25 mouse cellular contexts compared by ENCODE assay signal in genomic region chr6:72071281-72071870, GRCm38 (mm10). TPM values are rescaled to one million over a fixed set of nuclear protein-coding genes. Genes with fewer than 3 reads are reported as not detected.
DNase-seq lines count a peak whose midpoint lies in the region; ATAC-seq and TF ChIP-seq lines count a peak whose summit lies in the region.
"Had no signal": no experiment of that assay in that cellular context is flagged by ENCODE, and none has a peak within 500 bp of the region (broad histone marks: within the 10 kb centered on the region; RNA-seq: fewer than 3 reads in every experiment).

No protein-coding gene starts in this region.

- TF ChIP-seq CTCF in heart, postnatal 0 days (IDR thresholded peaks at IDR 0.05; ENCODE audit: low read depth) = no peak
- TF ChIP-seq CTCF in liver, adult 2 months (IDR thresholded peaks at IDR 0.05; ENCODE audit: low read depth, low read length) = no peak

- no peak for TF ChIP-seq POLR2A in liver, adult 2 months (IDR thresholded peaks at IDR 0.05; ENCODE audit: extremely low read depth, insufficient read depth, low read length)

- H3K27ac ChIP-seq in heart, postnatal 0 days (ENCODE audit: low read depth) = no peak overlapping the region
- no peak overlapping the region for H3K27ac ChIP-seq in heart, embryonic 11.5 days (ENCODE audit: low read depth, low read length)
- H3K27ac ChIP-seq in liver, adult 2 months (replicated peaks; ENCODE audit: insufficient read depth, low read depth, low read length) = peak overlapping the region; percentile 33
- no peak overlapping the region for H3K27ac ChIP-seq in liver, embryonic 11.5 days (ENCODE audit: low read depth, low read length)
- no peak overlapping the region for H3K27ac ChIP-seq in intestine, embryonic 16.5 days (ENCODE audit: low read length)
- H3K27ac ChIP-seq: gastrocnemius, adult 2 months; heart, embryonic 15.5 days; hindbrain, embryonic 12.5 days; limb, embryonic 15.5 days; midbrain, embryonic 12.5 days had no signal

- 48% methylated on average over 5 of the region's 5 CpGs for WGBS in heart, postnatal 0 days
- WGBS in heart, embryonic 11.5 days (ENCODE audit: insufficient replicate concordance) = 59% methylated on average over 5 of the region's 5 CpGs
- 9% methylated on average over 5 of the region's 5 CpGs for WGBS in liver, adult 2 months
- WGBS in liver, embryonic 11.5 days = 69% methylated on average over 5 of the region's 5 CpGs
- 56% methylated on average over 5 of the region's 5 CpGs for WGBS in intestine, embryonic 16.5 days

- no peak for TF ChIP-seq EP300 in heart, postnatal 0 days (IDR thresholded peaks at IDR 0.05; ENCODE audit: low read depth)

- no peak overlapping the region for H3K4me3 ChIP-seq in heart, postnatal 0 days (ENCODE audit: low read depth, low read length)
- H3K4me3 ChIP-seq in heart, embryonic 11.5 days (ENCODE audit: low read depth, low read length) = no peak overlapping the region
- no peak overlapping the region for H3K4me3 ChIP-seq in liver, adult 2 months (ENCODE audit: insufficient read depth, low read depth, low read length)
- no peak overlapping the region for H3K4me3 ChIP-seq in liver, embryonic 11.5 days (ENCODE audit: low read depth, low read length)
- H3K4me3 ChIP-seq in intestine, embryonic 16.5 days (ENCODE audit: low read length) = no peak overlapping the region
- H3K4me3 ChIP-seq: gastrocnemius, adult 2 months; heart, embryonic 15.5 days; hindbrain, embryonic 12.5 days; limb, embryonic 15.5 days; midbrain, embryonic 12.5 days had no signal

- no peak overlapping the region for H3K4me2 ChIP-seq in heart, postnatal 0 days (ENCODE audit: low read depth, low read length)
- H3K4me2 ChIP-seq in heart, embryonic 11.5 days = no peak overlapping the region
- H3K4me2 ChIP-seq in liver, embryonic 11.5 days = no peak overlapping the region
- H3K4me2 ChIP-seq in intestine, embryonic 16.5 days (ENCODE audit: low read depth, low read length) = no peak overlapping the region
- H3K4me2 ChIP-seq: heart, embryonic 15.5 days; hindbrain, embryonic 12.5 days; limb, embryonic 15.5 days; midbrain, embryonic 12.5 days had no signal

- peaks cover 3% of the 10 kb centered on the region; the same call in 1 of the 2 replicates for H3K4me1 ChIP-seq in heart, postnatal 0 days (ENCODE audit: control insufficient read depth, insufficient read depth)
- no peaks in the 10 kb centered on the region for H3K4me1 ChIP-seq in heart, embryonic 11.5 days (ENCODE audit: control insufficient read depth, insufficient read depth, low read length)
- H3K4me1 ChIP-seq in liver, adult 2 months (ENCODE audit: control insufficient read depth, insufficient read depth, low read length) = peaks cover 11% of the 10 kb centered on the region
- no peaks in the 10 kb centered on the region for H3K4me1 ChIP-seq in liver, embryonic 11.5 days (replicated peaks; ENCODE audit: control insufficient read depth, insufficient read depth, low read length)
- H3K4me1 ChIP-seq in intestine, embryonic 16.5 days (ENCODE audit: control insufficient read depth, insufficient read depth, low read length) = no peaks in the 10 kb centered on the region
- H3K4me1 ChIP-seq: heart, embryonic 15.5 days; hindbrain, embryonic 12.5 days; limb, embryonic 15.5 days; midbrain, embryonic 12.5 days had no signal

- no peak for DNase-seq in heart, postnatal 0 days (ENCODE audit: low spot score)
- DNase-seq in liver, adult 2 months (ENCODE audit: extremely low read depth, low read depth, low spot score) = peak; percentile 74
- DNase-seq in liver, embryonic 11.5 days (ENCODE audit: low spot score) = no peak
- DNase-seq in kidney, postnatal 36 days = peak; percentile 25 to 64
- DNase-seq in cerebellum, postnatal 25 days = no peak
- no peak for DNase-seq in layer of hippocampus, postnatal 25 days (ENCODE audit: extremely low spot score in 1 of 2, low spot score in 1 of 2)
- DNase-seq: adrenal gland, adult 8-10 months; B cell, adult 2 months; cerebellum, adult 18-20 months; cerebellum, postnatal 14 days; embryo, embryonic 11 days; gastrocnemius, adult 2 months; left cerebral cortex, postnatal 4 days; lung, adult 18-20 months; lung, postnatal 10 days had no signal

- H3K36me3 ChIP-seq in heart, postnatal 0 days (replicated peaks; ENCODE audit: control insufficient read depth, insufficient read depth, low read length) = no peaks in the 10 kb centered on the region
- H3K36me3 ChIP-seq in heart, embryonic 11.5 days (ENCODE audit: control insufficient read depth, insufficient read depth, low read length) = no peaks in the 10 kb centered on the region
- H3K36me3 ChIP-seq in liver, adult 2 months (ENCODE audit: control insufficient read depth, insufficient read depth, low read length) = no peaks in the 10 kb centered on the region
- no peaks in the 10 kb centered on the region for H3K36me3 ChIP-seq in liver, embryonic 11.5 days (ENCODE audit: control insufficient read depth, insufficient read depth, low read length)
- no peaks in the 10 kb centered on the region for H3K36me3 ChIP-seq in intestine, embryonic 16.5 days (ENCODE audit: control insufficient read depth, insufficient read depth, low read length)
- H3K36me3 ChIP-seq: G1E; heart, embryonic 15.5 days; hindbrain, embryonic 12.5 days; limb, embryonic 15.5 days; midbrain, embryonic 12.5 days had no signal

- peak; percentile 39; the same call in 1 of the 2 replicates for ATAC-seq in heart, postnatal 0 days (ENCODE audit: insufficient read depth, low read depth)
- ATAC-seq in heart, embryonic 11.5 days (replicated peaks; ENCODE audit: insufficient number of reproducible peaks, low FRiP score, low TSS enrichment) = no peak
- ATAC-seq in liver, embryonic 11.5 days (replicated peaks; ENCODE audit: low FRiP score) = no peak
- ATAC-seq in intestine, embryonic 16.5 days = peak; percentile 91
- ATAC-seq: forebrain, embryonic 14.5 days; Patski had no signal

- no peaks in the 10 kb centered on the region; the same call in 1 of the 2 replicates for H3K9me3 ChIP-seq in heart, postnatal 0 days (replicated peaks; ENCODE audit: control insufficient read depth, low read length)
- H3K9me3 ChIP-seq in heart, embryonic 11.5 days (replicated peaks; ENCODE audit: control insufficient read depth, low read length) = no peaks in the 10 kb centered on the region
- no peaks in the 10 kb centered on the region for H3K9me3 ChIP-seq in liver, embryonic 11.5 days (ENCODE audit: control insufficient read depth, low read length)
- H3K9me3 ChIP-seq in intestine, embryonic 16.5 days (ENCODE audit: control insufficient read depth, low read length) = no peaks in the 10 kb centered on the region
- H3K9me3 ChIP-seq: heart, embryonic 15.5 days; hindbrain, embryonic 12.5 days; limb, embryonic 15.5 days; midbrain, embryonic 12.5 days had no signal

- H3K79me2 ChIP-seq in liver, adult 2 months (ENCODE audit: control insufficient read depth, insufficient read depth, low read length) = no peaks in the 10 kb centered on the region

- H3K9ac ChIP-seq in heart, postnatal 0 days (replicated peaks; ENCODE audit: low read depth, low read length) = no peak overlapping the region
- no peak overlapping the region for H3K9ac ChIP-seq in heart, embryonic 11.5 days (ENCODE audit: low read depth, low read length)
- H3K9ac ChIP-seq in liver, adult 2 months (ENCODE audit: low read depth, low read length) = 0 out of 2 replicates have a peak overlapping the region, but pooled peaks have one; percentile 4
- H3K9ac ChIP-seq in liver, embryonic 11.5 days (ENCODE audit: low read depth, low read length) = no peak overlapping the region
- H3K9ac ChIP-seq in intestine, embryonic 16.5 days (ENCODE audit: low read depth, low read length) = no peak overlapping the region
- H3K9ac ChIP-seq: heart, embryonic 15.5 days; hindbrain, embryonic 12.5 days; limb, embryonic 15.5 days; midbrain, embryonic 12.5 days had no signal

- no peaks in the 10 kb centered on the region for H3K27me3 ChIP-seq in heart, postnatal 0 days (ENCODE audit: control insufficient read depth, insufficient read depth, low read length)
- H3K27me3 ChIP-seq in heart, embryonic 11.5 days (ENCODE audit: control insufficient read depth, insufficient read depth, low read length) = no peaks in the 10 kb centered on the region
- H3K27me3 ChIP-seq in liver, adult 2 months (ENCODE audit: control insufficient read depth, insufficient read depth, low read length) = no peaks in the 10 kb centered on the region
- H3K27me3 ChIP-seq in liver, embryonic 11.5 days (replicated peaks; ENCODE audit: control insufficient read depth, insufficient read depth, low read length) = peaks cover 3% of the 10 kb centered on the region; the same call in 1 of the 2 replicates
- H3K27me3 ChIP-seq in intestine, embryonic 16.5 days (replicated peaks; ENCODE audit: control insufficient read depth, insufficient read depth, low read length) = no peaks in the 10 kb centered on the region
- H3K27me3 ChIP-seq: CH12.LX; heart, embryonic 15.5 days; hindbrain, embryonic 12.5 days; limb, embryonic 15.5 days; midbrain, embryonic 12.5 days; Patski had no signal

RNA-seq across cellular contexts. Expression of gene St3gal5, which starts 26.0 kb away (rescaled TPM):
- total RNA-seq in heart, postnatal 0 days (2014; rRNA removed; ENCODE audit: low replicate concordance) = 6.3 and 13.0 TPM in 2 replicates
- 24.7 and 25.3 TPM in 2 replicates for polyA plus RNA-seq in heart, postnatal 0 days (2015; fragmentation: Nextera tagmentation; extraction: Ambion mirVana)
- polyA plus RNA-seq in heart, embryonic 11.5 days (2014; fragmentation: Nextera tagmentation; extraction: Ambion mirVana) = 69.9 and 72.4 TPM in 2 replicates
- 115 and 162 TPM in 2 replicates for total RNA-seq in liver, adult 2 months (2014; rRNA removed)
- polyA plus RNA-seq in liver, adult 2 months (2012; rRNA removed) = 61.4 and 133 TPM in 2 replicates
- 109 and 114 TPM in 2 replicates for polyA plus RNA-seq in liver, embryonic 11.5 days (2014; fragmentation: Nextera tagmentation; extraction: Ambion mirVana)
- 22.8 TPM in 2 replicates for polyA plus RNA-seq in intestine, embryonic 16.5 days (2015; fragmentation: Nextera tagmentation; extraction: Ambion mirVana)
- 10 to 100 TPM; 92.1 to 96.4 TPM for total RNA-seq in layer of hippocampus, postnatal 25 days (2021)

Comparison
In these comparisons a context has a peak if more than half of its experiments do, and no peak if none do; other contexts are left out.
1. ATAC-seq: peak in heart, postnatal 0 days (single experiment) and intestine, embryonic 16.5 days (single experiment); none in heart, embryonic 11.5 days (single experiment) and liver, embryonic 11.5 days (single experiment).
2. DNase-seq: peak in liver, adult 2 months (single experiment) and kidney, postnatal 36 days (2 of 2); none in heart, postnatal 0 days (single experiment), liver, embryonic 11.5 days (single experiment), cerebellum, postnatal 25 days (0 of 2) and layer of hippocampus, postnatal 25 days (0 of 2).